Mouse (Mus musculus) natural killer cell, adult 2 months (primary cell): ENCODE measurements around the gene Bcl7c.

ENCODE experiments used
- DNase-seq, 2 experiments: peaks; one replicate each; pipeline ENCODE4 v3.0.0; 2022; ENCODE audit warnings: low spot score in 2 of 2

Gene Bcl7c

DNA sequence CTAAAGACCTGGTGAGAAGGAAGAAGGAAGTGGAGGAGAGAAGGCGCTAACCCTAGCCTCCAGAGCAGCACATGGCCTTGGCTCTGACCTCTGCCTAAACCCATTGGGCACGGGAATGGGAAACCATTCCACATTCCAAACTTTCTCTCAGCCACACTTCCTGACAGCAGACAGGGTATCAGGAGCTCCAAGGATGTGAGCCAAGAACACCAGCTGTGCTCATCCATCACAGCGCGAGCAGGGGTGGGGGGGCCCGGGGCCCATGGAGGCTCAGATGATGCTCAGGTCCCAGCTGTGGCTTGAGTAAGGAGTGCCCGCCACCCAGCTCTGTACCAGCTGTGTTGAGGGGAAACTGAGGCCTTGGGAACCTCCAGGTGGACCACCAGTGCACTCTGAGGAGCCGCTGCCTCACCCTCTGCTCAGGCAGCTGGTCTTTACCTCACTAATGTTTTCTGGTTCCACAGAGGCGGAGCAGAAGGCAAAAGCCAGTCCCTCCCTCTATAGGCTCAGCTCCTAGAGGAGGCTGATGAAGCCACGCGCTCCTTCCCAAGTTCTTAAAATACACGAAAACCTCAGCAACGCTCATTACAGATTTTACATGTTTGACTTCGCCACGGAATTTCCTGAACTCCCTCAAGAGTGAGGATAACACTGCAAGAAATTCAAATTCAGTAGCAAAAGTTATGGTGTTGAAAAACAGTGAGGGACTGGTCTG is 23.3 kb downstream of the Bcl7c start:
- DNase-seq = no peak

DNA sequence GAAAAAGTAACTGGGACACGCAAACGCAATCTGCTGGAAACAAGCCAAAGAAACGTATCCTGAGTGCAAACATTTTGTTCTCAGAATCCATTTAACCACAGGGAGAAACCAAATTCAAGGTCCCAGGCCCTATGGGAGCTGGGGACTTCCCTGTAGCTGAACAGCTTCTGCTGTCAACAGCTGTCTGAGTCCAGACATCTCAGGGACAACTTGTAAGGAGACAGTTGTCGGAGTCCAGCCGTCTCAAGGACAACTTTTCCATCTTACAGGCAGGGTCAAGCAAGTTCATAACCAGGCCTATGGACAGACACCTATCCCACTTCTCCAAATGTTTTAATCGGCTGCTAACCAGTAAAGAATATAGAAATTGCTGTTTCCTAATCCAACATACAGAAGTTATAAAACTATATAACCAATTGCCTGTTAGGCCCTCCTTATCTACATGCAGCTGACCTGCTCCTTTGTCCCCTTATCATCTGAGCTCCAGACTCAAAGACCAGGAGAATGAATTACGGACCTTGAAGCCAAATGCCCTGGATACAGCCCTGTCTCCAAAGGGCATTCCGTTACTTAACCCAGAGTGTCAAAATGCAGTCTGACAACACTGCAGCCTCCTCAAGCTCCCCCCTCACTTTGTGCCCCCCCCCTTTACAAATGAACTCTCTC is 26.7 kb downstream of the Bcl7c start:
- DNase-seq = no peak

DNA sequence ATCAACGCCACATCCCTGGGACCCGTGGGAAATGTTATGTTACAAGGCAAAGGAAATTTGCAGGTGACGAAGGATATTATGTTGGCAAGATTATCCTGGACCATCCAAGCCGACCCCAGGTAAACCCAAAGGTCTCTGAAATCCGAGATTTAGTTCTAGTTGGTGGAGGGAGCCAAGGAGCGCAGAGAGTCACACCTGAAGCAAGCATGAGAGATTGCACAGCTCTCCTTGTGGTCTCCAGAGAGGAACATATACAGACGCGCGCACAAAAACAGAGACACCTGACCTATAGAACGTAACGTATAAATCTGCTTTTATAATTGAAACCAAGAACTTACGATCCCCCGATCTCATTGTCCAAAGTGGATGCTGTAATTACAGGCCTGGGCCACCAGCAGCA is 28.2 kb downstream of the Bcl7c start:
- DNase-seq = no peak

DNA sequence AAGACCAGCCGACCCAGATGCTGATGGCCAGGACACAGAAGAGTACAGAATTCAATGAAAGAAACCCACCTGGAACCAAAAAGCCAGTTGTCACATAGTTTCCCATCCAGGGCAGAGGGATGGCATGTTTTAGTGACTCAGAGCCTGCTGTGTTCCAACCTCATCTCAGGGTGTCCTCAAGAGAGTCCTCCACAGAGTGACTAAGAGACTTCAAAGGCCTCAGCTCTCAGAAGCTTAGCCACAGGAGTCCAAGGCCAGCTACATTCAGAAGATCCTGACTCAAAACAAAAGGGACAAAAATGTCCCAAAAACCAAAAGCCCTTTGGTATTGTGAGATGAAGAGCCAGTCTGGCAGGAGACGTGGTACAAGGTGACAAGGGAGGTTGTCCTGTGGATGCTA is 29.9 kb downstream of the Bcl7c start:
- DNase-seq = no peak

DNA sequence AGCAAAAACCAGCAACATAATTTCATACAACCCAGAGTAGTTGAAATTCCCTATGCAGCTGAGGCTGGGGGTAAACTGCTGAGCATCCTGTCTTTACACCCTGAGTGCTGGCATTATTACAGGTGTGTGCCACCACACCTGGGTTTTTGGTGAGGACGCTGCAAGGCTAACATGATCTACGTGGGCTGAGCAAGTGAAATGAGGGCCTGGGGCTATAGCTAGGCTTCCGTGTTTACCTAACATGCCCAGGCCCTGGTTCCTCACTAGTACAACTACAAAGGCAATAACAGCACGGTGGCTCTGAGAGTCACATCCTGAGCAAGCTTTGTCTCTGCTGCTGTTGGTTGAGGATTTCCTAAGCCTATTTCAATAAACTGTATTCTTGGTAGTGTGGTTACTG is 31.1 kb downstream of the Bcl7c start:
- DNase-seq = no peak

DNA sequence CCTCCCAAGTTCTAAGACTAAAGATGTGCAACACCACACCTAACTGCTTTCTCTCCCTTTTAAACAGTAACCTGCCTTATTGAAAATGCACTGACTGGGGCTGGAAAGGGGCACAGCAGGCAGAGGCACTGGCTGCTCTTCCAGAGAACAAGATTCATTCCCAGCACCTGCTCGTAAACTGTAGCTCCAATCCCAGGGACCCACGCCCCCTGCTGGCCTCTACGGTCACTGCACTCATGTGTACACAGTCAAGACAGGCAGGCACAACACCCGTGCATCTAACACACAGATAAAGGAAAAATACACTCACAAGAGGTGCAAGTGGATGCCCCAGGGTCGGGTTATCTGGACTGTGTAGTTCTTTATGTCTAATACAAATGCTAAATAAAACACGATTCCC is 31.7 kb downstream of the Bcl7c start:
- DNase-seq = peak; percentile 32 to 58

DNA sequence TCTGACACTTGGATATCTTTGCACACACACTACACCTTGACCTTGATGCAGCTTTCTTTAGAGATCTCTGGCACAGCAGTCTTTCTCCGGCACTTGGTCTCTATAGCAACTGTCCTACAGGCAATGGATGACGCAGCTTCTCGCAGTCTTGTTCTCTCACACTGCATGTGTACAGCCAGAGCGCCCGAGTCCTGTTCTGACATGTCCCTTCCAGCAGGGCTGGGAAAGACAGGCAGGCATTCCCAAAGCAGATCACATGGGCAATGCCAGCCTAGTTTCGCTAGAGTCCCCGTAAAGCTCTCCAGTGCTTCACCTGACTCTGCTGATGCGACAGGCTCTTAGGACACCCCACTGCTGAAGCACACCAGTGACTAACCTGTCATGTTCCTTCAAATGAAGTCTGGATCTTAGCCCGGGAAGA is 33.3 kb downstream of the Bcl7c start:
- DNase-seq = no peak

DNA sequence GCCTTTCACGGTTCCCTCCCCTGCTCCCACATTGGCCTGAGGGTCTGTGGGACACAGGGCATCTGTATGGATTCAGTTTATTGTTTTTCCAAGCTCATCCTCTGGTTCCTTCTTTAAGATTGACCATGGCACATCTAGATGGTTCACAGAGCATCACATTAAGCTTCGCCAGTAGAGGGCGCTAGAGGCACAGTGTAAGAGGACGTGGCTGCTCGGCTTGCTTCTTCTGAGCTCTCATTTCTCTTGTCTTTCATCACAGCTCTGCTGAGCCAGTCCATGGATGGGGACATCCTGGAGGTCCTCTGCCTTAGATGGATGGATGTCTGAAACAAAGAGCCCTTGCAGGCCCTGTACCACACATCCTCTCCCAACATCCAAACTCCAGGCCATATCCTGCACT is 33.8 kb downstream of the Bcl7c start:
- DNase-seq = peak; percentile 65 to 81

DNA sequence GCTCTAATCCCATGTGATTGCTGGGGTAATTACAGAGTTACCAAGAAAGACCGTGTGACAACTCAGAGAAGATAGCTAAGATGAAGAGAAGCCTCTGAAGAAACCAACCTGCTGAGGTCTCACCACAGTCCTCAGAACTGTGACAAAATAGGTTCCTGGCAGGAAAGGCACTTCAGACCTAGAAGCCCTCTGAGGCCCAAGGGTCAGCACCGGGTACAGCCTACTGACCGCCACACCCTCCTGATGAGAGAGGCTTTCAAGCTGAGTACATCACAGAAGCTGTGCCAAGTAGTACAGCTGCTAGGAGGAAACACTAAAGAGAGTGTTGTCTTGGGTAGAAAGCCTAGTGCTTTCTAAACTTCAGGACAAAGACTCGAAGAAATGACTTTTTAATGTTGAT is 36.0 kb downstream of the Bcl7c start:
- DNase-seq = no peak

DNA sequence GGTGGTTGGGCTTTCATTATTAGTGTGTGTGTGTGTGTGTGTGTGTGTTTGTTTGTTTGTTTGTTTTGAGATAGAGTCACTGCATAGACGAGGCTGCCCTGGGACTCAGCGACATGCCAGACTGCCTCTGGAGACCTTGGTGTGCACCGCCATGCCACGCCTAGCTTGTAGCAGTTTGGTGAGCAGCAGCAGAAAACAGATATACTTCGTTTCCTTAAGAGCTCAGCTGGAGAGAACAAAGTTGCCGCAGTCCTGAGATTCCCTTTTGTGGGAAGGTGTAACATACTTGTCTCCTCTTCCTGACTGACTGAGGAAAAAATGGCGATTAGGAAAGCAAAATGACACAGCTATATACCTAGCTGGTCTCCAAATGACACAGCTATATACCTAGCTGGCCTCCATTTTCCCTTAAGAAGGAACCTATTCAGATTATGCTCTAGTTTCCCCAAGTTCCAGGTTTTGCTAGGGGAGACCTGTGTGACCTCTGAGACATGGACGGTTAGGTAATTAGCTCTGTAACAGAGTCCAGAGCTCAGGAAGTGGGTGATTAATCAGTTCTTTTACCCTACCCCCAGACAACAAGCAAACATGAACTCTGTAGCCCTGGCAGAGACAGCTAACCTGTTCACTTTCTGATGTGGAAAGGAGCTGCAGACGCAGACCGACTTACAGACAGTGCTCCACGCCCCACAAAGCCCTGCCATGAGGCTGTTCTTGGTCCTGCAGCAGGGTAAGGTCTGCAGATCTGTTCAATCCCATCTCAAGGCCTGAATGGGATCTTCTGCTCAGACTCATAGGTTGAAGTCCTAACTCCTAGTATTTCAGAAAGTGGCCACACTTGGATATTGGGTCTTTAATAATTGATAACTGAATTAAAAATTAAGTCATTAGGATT is 36.6 kb downstream of the Bcl7c start:
- DNase-seq = no peak

DNA sequence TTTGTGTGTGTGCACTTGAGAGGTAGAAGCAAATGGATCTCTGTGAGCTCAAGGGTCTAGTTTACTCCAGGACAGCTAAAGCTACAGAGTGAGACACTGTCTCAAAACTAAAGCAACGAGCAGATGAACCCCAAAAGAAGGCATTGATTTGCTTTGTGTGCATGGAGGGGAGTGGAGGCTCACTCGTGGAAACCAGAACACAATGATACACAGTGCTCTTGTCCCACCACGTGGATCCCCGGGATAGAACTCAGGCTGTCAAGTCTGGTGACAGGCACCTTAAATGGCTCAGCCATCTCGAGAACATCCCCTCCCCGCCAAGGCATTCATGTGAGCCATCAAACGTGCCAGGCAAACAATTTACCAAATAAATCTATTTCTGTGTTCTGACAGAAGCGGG is 41.6 kb downstream of the Bcl7c start:
- no peak for DNase-seq

DNA sequence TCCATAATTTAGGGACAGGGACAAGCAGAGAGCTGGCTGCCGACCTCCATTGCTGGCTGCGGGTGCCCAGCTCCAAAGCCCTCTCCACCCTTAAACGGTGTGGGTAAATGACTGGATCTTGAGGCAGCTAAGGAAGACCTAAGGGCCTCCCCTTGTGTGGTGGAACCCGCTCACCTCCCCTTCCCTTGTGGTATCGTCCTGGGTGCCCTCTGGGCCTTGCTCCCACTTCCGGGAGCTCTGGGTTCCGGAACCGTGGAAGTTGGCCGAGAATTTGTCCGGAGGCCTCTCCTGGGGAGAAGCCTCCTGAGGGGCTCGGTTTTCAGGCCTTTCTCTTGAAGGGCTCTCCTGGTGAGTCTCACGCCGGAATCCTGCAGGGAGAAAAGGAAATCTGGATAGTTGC is 42.1 kb downstream of the Bcl7c start:
- DNase-seq = no peak

DNA sequence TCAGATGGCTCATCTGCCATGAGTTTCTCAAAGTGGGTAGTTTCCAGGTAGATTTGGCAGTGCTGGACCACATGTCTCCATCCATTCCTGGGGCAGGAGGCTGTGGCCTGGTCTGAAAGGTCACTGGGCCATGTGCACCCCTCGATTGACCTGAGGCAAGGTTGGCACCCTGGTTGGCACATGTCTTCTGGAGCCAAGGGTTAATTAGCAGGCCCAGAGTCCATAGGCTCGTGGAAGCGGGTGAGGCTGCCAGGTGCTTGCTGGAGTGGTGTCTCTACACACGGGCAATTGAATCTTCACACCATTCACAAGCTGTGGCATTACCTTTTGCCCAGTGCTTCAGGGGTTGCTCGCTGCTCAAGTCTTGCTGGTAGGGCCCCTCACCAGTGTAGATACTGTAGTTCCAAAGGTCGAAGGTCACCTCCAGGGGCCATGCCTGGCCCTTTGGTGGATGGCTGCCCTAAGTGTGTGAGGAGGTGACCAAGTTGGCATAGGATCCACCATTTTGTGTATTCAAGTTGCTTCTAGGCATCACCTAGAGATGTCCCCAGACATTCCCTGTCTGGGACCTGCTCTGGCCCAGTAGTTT is 42.6 kb downstream of the Bcl7c start:
- no peak for DNase-seq

DNA sequence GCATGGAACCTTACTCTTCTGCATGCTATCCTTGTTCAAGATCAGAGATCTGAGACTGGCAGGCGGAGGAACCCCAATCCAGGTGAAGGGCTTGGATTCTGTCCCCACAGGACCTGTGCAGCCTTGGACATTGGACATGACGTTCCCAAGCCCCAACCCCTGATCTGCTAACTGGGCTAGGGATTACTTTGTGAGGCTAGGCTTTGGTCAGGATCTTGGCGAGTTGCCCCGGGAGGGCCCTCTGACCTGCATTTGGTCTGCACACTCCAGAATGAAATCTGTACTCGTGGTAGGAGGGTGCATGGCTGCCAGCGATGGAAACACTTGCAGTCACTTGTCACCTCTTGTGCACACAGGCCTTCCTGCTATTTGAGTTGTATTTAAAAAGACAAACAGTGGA is 45.8 kb downstream of the Bcl7c start:
- no peak for DNase-seq

DNA sequence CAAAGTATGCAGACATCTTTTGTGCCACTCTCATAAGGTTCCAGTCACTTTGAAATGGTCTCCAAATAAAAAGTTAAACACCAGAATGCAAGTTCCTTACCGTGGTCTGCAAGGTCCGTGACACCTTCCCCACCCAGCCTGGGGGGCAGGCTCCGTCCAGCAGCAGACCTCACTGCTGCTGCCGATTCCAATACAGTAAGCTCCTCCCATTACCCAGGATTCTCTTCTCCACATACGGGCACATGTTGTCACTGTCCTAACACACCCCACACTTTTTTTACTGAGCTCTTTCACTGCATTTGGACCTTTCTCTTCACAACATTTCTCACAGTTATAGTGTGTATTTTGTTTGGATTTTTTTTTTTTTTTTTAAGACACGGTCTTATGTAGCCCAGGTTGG is 46.9 kb downstream of the Bcl7c start:
- no peak for DNase-seq

DNA sequence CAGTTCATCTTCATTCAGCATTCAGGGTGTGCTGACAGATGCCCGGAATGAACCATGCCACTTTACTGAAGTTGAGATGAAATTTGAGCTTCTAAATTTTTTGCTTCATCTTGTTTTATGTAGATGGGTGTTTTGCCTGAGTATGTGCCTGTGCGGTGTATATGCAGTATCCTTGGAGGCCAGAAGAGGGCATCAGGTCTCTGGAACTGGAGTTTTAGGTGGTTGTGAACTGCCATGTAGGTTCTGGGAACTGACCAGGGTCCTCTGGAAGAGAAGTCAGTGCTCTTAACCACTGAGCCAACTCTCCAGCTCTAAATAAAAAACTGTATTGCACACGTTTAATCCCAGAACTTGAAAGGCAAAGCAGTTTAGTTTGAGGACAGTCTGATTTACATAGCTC is 47.9 kb downstream of the Bcl7c start:
- DNase-seq = no peak

DNA sequence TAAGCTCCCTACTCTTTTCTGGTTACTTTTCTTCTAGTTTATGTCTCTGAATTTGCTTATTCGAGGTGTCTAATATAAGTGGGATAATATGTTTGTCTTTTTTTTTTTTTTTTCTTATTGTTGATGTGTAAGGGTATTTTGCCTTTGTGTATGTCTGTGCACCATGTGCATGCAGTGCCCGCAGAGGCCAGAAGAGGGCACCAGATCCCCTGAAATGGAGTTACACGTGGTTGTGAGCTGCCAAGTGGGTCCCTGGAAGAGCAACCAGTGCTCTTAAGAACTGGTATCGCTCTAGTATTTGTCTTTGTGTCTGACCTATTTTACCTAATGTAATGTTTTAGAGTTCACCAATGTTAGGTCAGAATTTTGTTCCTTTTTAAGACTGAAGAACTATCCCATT is 51.8 kb downstream of the Bcl7c start:
- peak; percentile 38 to 60 for DNase-seq

DNA sequence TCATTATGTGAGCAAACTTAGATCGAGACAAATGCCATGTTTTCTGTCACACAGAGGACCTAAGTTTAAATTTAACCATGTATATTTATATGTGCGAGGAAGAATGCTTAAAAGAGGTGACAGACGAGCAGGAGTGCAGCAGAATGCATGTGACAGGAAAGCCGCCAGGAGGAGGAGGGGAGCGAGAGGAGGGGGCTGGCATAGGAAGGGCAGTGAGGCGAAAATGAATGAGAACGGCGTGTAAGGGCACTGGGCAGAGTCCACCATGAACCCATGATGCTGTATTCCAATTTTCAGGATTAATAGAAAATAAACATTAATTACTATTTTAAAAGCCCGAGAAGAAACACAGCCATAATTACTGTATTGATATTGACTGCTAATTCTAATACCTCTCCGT is 54.4 kb downstream of the Bcl7c start:
- DNase-seq = no peak

DNA sequence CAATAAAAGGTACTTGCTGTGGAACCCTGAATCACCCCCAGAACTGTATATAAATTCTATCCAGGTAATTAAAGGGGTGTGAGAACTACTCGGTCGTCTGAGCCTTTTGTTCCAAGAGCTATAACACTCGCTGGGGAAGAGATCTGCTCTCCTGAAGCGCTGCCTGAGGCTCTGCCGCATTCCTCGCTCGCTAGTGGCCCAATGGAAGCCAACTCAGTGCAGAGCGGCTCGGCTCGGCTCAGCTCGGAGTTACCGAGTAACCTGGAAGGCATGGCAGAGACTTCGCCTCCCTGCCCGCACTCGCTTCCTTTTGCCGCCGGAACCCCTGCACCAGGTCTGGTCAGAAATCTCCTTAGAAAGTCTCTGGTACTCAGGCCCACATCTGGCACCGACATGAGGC is 56.7 kb downstream of the Bcl7c start:
- no peak for DNase-seq

DNA sequence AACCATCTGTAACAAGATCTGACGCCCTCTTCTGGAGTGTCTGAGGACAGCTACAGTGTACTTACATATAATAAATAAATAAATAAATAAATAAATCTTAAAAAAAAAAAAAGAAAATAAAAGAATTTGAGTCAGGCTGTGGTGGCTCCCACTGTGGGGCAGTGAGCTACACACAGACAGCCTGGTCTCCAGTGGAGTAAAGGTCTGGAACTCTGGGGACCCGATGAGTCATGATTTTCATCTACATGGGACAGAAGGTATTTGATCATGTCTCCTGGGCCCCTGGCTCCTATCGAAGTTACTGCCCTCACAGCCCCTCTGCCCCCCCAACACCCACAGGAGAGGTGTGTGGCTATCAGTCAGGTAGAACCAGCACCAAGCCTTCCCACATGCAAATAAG is 57.1 kb downstream of the Bcl7c start:
- DNase-seq = no peak

DNA sequence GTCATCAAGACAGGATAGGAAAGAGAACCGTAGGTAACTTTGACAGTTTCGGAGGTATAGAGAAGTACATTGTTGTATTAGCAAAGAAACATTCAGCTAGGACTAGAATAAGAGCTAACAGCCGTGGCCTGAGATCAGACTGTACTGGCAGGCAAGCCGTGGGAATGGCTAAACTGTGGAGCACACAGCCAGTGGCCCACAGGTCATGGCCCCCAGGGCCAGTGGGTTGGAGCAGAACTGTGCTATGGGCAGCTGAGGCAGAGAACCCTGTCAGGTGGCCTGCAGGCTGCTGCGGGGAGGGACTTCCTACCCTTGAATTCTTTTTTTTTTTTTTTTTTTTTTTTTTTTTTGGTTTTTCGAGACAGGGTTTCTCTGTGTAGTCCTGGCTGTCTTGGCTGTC is 59.5 kb downstream of the Bcl7c start:
- no peak for DNase-seq

DNA sequence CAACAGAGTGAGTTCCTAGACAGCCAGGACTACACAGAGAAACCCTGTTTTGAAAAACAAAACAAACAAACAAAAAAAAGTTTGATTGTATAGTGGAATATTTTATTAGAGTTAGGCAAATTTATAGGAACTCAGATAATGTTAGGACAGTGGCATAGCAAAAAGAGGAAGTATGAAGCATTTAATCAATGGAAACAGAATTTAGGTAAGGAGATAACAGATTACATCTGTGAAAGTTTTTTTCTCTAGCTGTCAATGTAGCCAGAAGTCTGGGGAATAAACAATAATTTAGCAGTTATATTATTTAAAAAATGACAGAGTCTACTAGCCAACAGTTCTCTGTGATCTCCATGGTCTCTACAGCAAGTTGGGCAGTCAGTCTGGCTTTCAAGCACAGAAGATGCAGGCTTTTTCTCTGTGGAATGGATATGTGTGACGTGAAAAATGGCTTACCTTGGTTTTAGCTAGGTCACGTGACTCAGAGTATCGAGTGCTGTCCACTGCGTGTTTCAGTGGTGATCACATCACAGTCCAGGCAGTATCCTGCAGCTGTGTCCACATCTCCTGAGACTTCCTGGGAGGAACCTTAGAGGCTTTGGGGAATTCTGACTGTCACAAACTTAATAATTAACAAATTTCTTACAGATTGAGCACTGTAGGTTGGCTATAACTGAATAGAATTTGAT is 60.1 kb downstream of the Bcl7c start:
- no peak for DNase-seq
